Mouse (Mus musculus) right cerebral cortex, postnatal 36 days (tissue): ENCODE measurements around the gene Smco4.

Experiments
- DNase-seq, 2 experiments: peaks; one replicate each; pipeline ENCODE4 v3.0.0; 2022; ENCODE audit warnings: low spot score in 2 of 2, mixed read lengths in 1 of 2

The Smco4 gene

GRCm38 (mm10) chr9:15506863-15507262 is 13.6 kb downstream of the Smco4 start:
- no peak for DNase-seq

GRCm38 (mm10) chr9:15507431-15507875 is 14.2 kb downstream of the Smco4 start:
- peak in 1 of 2 experiments; percentile 21 for DNase-seq

- DNase-seq, result no peak
These were observed 16.1 kb downstream of the Smco4 start for GRCm38 (mm10) chr9:15509363-15509762.

- no peak for DNase-seq
These were observed 17.5 kb downstream of the Smco4 start for GRCm38 (mm10) chr9:15510557-15511310.

GRCm38 (mm10) chr9:15512918-15513317 is 19.7 kb downstream of the Smco4 start:
- no peak for DNase-seq

GRCm38 (mm10) chr9:15516007-15516406 is 22.8 kb downstream of the Smco4 start:
- no peak for DNase-seq

- DNase-seq, result no peak
These were observed 24.7 kb downstream of the Smco4 start for GRCm38 (mm10) chr9:15517979-15518378.

- no peak for DNase-seq
These were observed 29.1 kb downstream of the Smco4 start for GRCm38 (mm10) chr9:15522348-15522747.

GRCm38 (mm10) chr9:15522887-15523286 is 29.7 kb downstream of the Smco4 start:
- DNase-seq, result no peak

GRCm38 (mm10) chr9:15523646-15524045 is 30.4 kb downstream of the Smco4 start:
- no peak for DNase-seq

GRCm38 (mm10) chr9:15525246-15525645 is 32.0 kb downstream of the Smco4 start:
- no peak for DNase-seq

- DNase-seq, result no peak
These were observed 33.3 kb downstream of the Smco4 start for GRCm38 (mm10) chr9:15526539-15526938.

- DNase-seq, result no peak
These were observed 34.6 kb downstream of the Smco4 start for GRCm38 (mm10) chr9:15527846-15528245.

GRCm38 (mm10) chr9:15528368-15528767 is 35.1 kb downstream of the Smco4 start:
- DNase-seq, result no peak

GRCm38 (mm10) chr9:15529275-15529964 is 36.2 kb downstream of the Smco4 start:
- DNase-seq, result no peak

GRCm38 (mm10) chr9:15529965-15530320 is 36.7 kb downstream of the Smco4 start:
- DNase-seq, result no peak

GRCm38 (mm10) chr9:15531204-15531603 is 38.0 kb downstream of the Smco4 start:
- DNase-seq, result no peak

GRCm38 (mm10) chr9:15533336-15534070 is 40.3 kb downstream of the Smco4 start:
- no peak for DNase-seq

GRCm38 (mm10) chr9:15534110-15534509 is 40.9 kb downstream of the Smco4 start:
- no peak for DNase-seq

- no peak for DNase-seq
These were observed 42.2 kb downstream of the Smco4 start for GRCm38 (mm10) chr9:15535418-15535817.

GRCm38 (mm10) chr9:15536861-15537426 is 43.7 kb downstream of the Smco4 start:
- DNase-seq, result no peak

GRCm38 (mm10) chr9:15537455-15538048 is 44.3 kb downstream of the Smco4 start:
- no peak for DNase-seq
